Mouse (Mus musculus) limb, embryonic 13.5 days (tissue): ENCODE results near the gene Hc. TPM values are rescaled to one million over a fixed set of nuclear protein-coding genes. Genes with fewer than 3 reads are reported as not detected.
A peak's percentile ranks its signal among the peaks of the same experiment; 100 is the strongest.

Source experiments
- ATAC-seq: fragments of 200-750 bp; cut with Nextera tagmentation; 2 replicates; pipeline ENCODE4 v1.8.0; 2017; ENCODE audit warnings: low read depth, moderate number of reproducible peaks, moderate TSS enrichment; ENCODE audit not compliant: low FRiP score
- H3K27ac ChIP-seq: fragments of 300-500 bp; sonication (generic); 2 replicates; pipeline ENCODE4 v1.5.1; 2015; ENCODE audit warnings: inconsistent platforms, mild to moderate bottlenecking, moderate library complexity
- H3K27me3 ChIP-seq: fragments of 300-500 bp; sonication (generic); 2 replicates; pipeline ENCODE4 v1.6.1; 2015; ENCODE audit warnings: mild to moderate bottlenecking, inconsistent platforms
- H3K36me3 ChIP-seq: fragments of 300-500 bp; sonication (generic); 2 replicates; pipeline ENCODE4 v1.6.1; 2015; ENCODE audit warnings: inconsistent platforms, mild to moderate bottlenecking, moderate library complexity
- H3K4me1 ChIP-seq: fragments of 300-500 bp; sonication (generic); 2 replicates; pipeline ENCODE4 v1.6.1; 2015; ENCODE audit warnings: inconsistent platforms
- H3K4me2 ChIP-seq: fragments of 300-500 bp; sonication (generic); replicated peaks from 2 replicates; pipeline ENCODE4 v1.6.1; 2015; ENCODE audit warnings: inconsistent platforms, mild to moderate bottlenecking, moderate library complexity
- H3K4me3 ChIP-seq: fragments of 300-500 bp; sonication (generic); 2 replicates; pipeline ENCODE4 v1.5.1; 2015; ENCODE audit warnings: moderate library complexity, mild to moderate bottlenecking, inconsistent platforms
- H3K9ac ChIP-seq: fragments of 300-500 bp; sonication (generic); 2 replicates; pipeline ENCODE4 v1.6.1; 2015; ENCODE audit warnings: mild to moderate bottlenecking, inconsistent platforms
- H3K9me3 ChIP-seq: fragments of 300-500 bp; sonication (generic); 2 replicates; pipeline ENCODE4 v1.6.1; 2016; ENCODE audit warnings: inconsistent platforms
- WGBS: fragments of 180-500 bp; shearing (Covaris S2); methylation state at CpG from one replicate; pipeline ENCODE4 v1.1.7; 2015; 5-methylcytosine and 5-hydroxymethylcytosine counted together
- polyA plus RNA-seq: library from polyadenylated mRNA; unstranded; fragments of >200 nt; fragmentation: Nextera tagmentation; extraction: Ambion mirVana; gene quantifications from 2 replicates; pipeline ENCODE4 v1.2.1, GENCODE M21; 2015

Hc gene
- polyA plus RNA-seq, 1 experiment from 2014 or later, result 0.10 TPM

DNA sequence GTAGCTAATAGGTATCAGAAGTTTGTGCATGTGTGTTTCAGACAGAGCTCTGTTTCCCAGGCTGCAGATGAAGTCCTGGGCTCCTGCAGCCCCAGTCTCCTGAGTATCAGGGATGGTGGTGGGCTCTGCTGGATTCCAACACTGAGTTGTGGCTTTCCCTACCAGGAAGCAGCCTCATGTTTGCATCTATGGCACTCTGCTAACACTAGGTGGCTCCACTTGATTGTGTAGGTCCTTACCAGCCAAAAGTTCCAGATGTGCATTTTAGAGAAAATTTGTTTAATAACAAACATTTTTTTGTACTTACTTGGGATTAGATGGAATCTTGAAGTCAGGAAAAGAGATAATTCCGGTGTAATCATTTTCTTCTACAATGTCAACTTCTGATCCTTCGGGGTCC, 16.3 kb downstream of the Hc start:
- Histone ChIP-seq H3K9ac (no peak overlapping the region), H3K4me2 (no peak overlapping the region), H3K4me1 (no peaks in the 10 kb centered on the region), H3K9me3 (peaks cover 4% of the 10 kb centered on the region; the same call in 1 of the 2 replicates), H3K36me3 (no peaks in the 10 kb centered on the region), H3K27ac (no peak overlapping the region), H3K27me3 (no peaks in the 10 kb centered on the region), H3K4me3 (no peak overlapping the region)
- 73% methylated on average over 2 of the region's 2 CpGs for WGBS
- no peak for ATAC-seq

DNA sequence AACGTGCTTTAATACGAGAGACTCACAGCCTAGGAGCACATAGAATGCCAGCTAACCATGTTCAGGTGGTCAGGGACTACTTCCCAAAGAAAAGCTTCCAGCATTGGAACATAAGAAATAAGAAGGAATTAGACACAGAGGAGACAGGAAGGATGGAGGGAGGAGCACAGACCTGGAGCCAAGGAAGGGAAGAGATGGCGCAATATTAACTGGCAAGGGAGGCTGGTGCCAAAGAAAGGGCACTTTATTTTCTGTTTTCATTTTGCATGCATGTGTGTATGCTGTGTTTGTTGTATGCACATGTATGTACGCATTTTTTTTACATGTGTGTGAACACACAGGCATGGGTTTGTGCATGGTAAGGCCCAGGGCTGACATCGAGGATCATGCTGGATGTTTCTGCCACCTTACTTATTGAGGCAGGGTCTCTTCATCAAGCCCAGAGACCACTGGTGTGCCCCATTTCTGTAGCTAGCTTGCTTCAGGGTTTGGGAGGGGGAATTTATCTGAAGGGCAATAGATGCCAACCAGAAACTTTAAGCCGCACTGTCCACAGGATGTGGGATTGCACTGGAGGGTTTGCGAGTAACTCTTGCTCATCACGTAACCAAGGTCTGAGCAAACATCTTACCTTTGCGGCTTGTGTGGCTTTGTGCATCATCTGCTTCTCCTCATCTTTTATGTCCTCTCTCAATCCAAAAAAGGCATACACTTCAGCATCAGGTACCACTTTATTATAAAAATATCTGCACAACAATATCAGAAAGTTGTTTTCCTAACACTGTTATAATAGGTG, 22.5 kb downstream of the Hc start:
- Histone ChIP-seq H3K4me3 (no peak overlapping the region), H3K27me3 (no peaks in the 10 kb centered on the region), H3K4me2 (no peak overlapping the region), H3K4me1 (no peaks in the 10 kb centered on the region), H3K36me3 (no peaks in the 10 kb centered on the region), H3K27ac (no peak overlapping the region), H3K9ac (no peak overlapping the region), H3K9me3 (peaks cover 4% of the 10 kb centered on the region; the same call in 1 of the 2 replicates)
- no peak for ATAC-seq
- 85% methylated on average over 9 of the region's 9 CpGs for WGBS

- 82% methylated on average over 3 of the region's 3 CpGs for WGBS
- no peak overlapping the region for H3K4me3 ChIP-seq
- H3K9ac ChIP-seq, result no peak overlapping the region
- ATAC-seq, result no peak
- H3K36me3 ChIP-seq, result no peaks in the 10 kb centered on the region
- no peaks in the 10 kb centered on the region for H3K27me3 ChIP-seq
- no peaks in the 10 kb centered on the region for H3K4me1 ChIP-seq
- H3K4me2 ChIP-seq, result no peak overlapping the region
- H3K27ac ChIP-seq, result no peak overlapping the region
- H3K9me3 ChIP-seq, result peaks cover 6% of the 10 kb centered on the region; the same call in 1 of the 2 replicates
Observed at GRCm38 (mm10) chr2:35024646-35025154, 36.5 kb downstream of the Hc start.

- H3K4me1 ChIP-seq, result no peaks in the 10 kb centered on the region
- no peak overlapping the region for H3K9ac ChIP-seq
- H3K36me3 ChIP-seq, result no peaks in the 10 kb centered on the region
- ATAC-seq, result no peak
- peaks cover 6% of the 10 kb centered on the region; the same call in 1 of the 2 replicates for H3K9me3 ChIP-seq
- WGBS, result 81% methylated on average over 5 of the region's 5 CpGs
- H3K27me3 ChIP-seq, result no peaks in the 10 kb centered on the region
- no peak overlapping the region for H3K4me2 ChIP-seq
- H3K4me3 ChIP-seq, result no peak overlapping the region
- no peak overlapping the region for H3K27ac ChIP-seq
Observed at GRCm38 (mm10) chr2:35021806-35022205, 39.4 kb downstream of the Hc start.

- 27% methylated on average over 6 of the region's 6 CpGs for WGBS
- Histone ChIP-seq H3K9me3 (no peaks in the 10 kb centered on the region), H3K4me3 (no peak overlapping the region), H3K9ac (no peak overlapping the region), H3K36me3 (no peaks in the 10 kb centered on the region), H3K27ac (no peak overlapping the region), H3K4me2 (no peak overlapping the region), H3K27me3 (0 out of 2 replicates have a peak, but pooled peaks cover 3% of the 10 kb centered on the region), H3K4me1 (no peaks in the 10 kb centered on the region)
- ATAC-seq, result no peak
Observed at GRCm38 (mm10) chr2:35015861-35016260, 45.4 kb downstream of the Hc start.

DNA sequence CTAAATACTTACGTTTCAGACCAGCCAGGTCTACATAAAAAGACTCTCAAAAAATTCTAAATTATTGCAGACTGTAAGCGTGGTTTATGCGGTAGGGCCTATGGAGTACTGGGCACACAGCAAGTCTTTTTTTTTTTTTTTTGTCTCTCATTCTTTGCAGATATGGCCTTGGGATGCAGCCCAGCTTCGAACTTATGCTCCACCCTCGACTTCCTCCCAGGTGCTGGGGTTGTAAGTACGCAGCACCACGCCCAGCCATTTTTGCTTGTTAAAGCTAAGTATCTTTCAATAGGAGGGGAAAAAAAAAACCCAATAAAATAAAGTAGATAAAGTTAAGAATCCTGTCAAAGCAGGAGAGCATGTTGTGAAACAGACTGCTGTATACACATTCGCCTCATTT, 49.6 kb downstream of the Hc start:
- H3K27ac ChIP-seq, result no peak overlapping the region
- ATAC-seq, result no peak

GRCm38 (mm10) chr2:34998956-34999355, 62.3 kb downstream of the Hc start:
- 83% methylated on average over 9 of the region's 9 CpGs for WGBS
- Histone ChIP-seq H3K36me3 (no peaks in the 10 kb centered on the region), H3K9me3 (no peaks in the 10 kb centered on the region), H3K4me2 (no peak overlapping the region), H3K4me3 (no peak overlapping the region), H3K9ac (no peak overlapping the region), H3K4me1 (peaks cover 2% of the 10 kb centered on the region), H3K27ac (no peak overlapping the region), H3K27me3 (no peaks in the 10 kb centered on the region)
- ATAC-seq, result no peak

More for the DNA sequence above, 49.6 kb downstream of the Hc start:
- Histone ChIP-seq H3K27me3 (0 out of 2 replicates have a peak, but pooled peaks cover 3% of the 10 kb centered on the region), H3K4me3 (no peak overlapping the region), H3K9me3 (no peaks in the 10 kb centered on the region), H3K4me2 (no peak overlapping the region), H3K4me1 (no peaks in the 10 kb centered on the region), H3K9ac (no peak overlapping the region), H3K36me3 (no peaks in the 10 kb centered on the region)
- WGBS, result 86% methylated on average over 8 of the region's 8 CpGs

DNA sequence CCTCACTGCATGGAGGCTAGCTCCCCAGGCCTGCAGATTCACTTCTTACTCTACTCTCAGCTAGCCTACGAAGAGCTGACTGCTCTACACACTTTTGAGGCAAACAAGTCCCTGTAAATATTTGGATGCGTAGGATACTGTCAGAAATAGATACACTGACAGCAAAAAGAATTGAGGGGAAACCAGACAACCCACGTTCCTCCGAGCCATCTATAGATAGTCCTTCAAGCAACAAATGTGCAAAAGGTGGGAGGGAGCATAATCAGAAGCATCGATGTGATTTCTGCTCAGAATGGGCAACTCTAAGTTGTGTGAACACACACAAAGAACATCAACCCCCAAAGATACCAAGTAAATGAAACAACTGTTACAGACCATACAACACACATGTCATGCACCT, 64.7 kb downstream of the Hc start:
- H3K27me3 ChIP-seq, result 0 out of 2 replicates have a peak, but pooled peaks cover 5% of the 10 kb centered on the region
- H3K4me1 ChIP-seq, result peaks cover 16% of the 10 kb centered on the region
- no peak for ATAC-seq
- H3K9me3 ChIP-seq, result no peaks in the 10 kb centered on the region
- no peaks in the 10 kb centered on the region for H3K36me3 ChIP-seq
- WGBS, result 91% methylated on average over 5 of the region's 5 CpGs
- no peak overlapping the region for H3K27ac ChIP-seq
- H3K9ac ChIP-seq, result no peak overlapping the region
- H3K4me3 ChIP-seq, result no peak overlapping the region
- H3K4me2 ChIP-seq, result no peak overlapping the region

- Histone ChIP-seq H3K27ac (no peak overlapping the region), H3K4me3 (no peak overlapping the region), H3K4me1 (peaks cover 19% of the 10 kb centered on the region), H3K36me3 (no peaks in the 10 kb centered on the region), H3K9me3 (no peaks in the 10 kb centered on the region), H3K4me2 (0 out of 2 replicates have a peak overlapping the region, but pooled peaks have one; percentile 21), H3K9ac (no peak overlapping the region), H3K27me3 (peaks cover 7% of the 10 kb centered on the region; the same call in 1 of the 2 replicates)
- 72% methylated on average over 5 of the region's 5 CpGs for WGBS
- no peak for ATAC-seq
Observed at GRCm38 (mm10) chr2:34993696-34994356, 67.4 kb downstream of the Hc start.

GRCm38 (mm10) chr2:34992729-34993695, 68.2 kb downstream of the Hc start:
- H3K27me3 ChIP-seq, result peaks cover 7% of the 10 kb centered on the region; the same call in 1 of the 2 replicates
- H3K4me2 ChIP-seq, result peak overlapping the region; percentile 39
- H3K4me1 ChIP-seq, result peaks cover 19% of the 10 kb centered on the region
- no peaks in the 10 kb centered on the region for H3K36me3 ChIP-seq
- H3K9me3 ChIP-seq, result no peaks in the 10 kb centered on the region
- 12% methylated on average over 9 of the region's 9 CpGs for WGBS
- ATAC-seq, result peak; percentile 61
- H3K4me3 ChIP-seq, result no peak overlapping the region
- peak overlapping the region; percentile 10; the same call in 1 of the 2 replicates for H3K27ac ChIP-seq
- no peak overlapping the region for H3K9ac ChIP-seq

DNA sequence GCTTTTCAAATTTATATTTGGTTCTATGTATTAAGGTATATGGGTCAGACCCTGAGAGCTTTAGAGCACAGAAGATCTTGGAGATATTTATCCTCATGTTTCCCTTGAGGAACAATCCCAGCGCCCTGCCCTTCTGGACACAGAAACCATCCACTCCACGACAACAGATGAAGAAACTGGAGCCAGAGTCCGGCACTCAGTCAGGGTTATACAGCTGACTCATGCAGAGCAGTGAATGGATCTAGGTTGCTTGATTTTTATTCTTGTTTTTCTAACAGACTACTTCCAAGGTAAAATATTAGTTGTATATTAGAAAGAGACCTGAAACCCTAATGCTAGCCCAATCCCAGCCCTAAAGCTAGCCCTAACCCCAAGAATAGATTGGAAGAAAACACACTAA, 69.3 kb downstream of the Hc start:
- 76% methylated on average over 3 of the region's 3 CpGs for WGBS
- no peak overlapping the region for H3K4me3 ChIP-seq

More for the DNA sequence above, 69.3 kb downstream of the Hc start:
- Histone ChIP-seq H3K27me3 (peaks cover 7% of the 10 kb centered on the region; the same call in 1 of the 2 replicates), H3K27ac (no peak overlapping the region), H3K4me1 (peaks cover 19% of the 10 kb centered on the region), H3K4me2 (no peak overlapping the region), H3K9me3 (no peaks in the 10 kb centered on the region), H3K36me3 (no peaks in the 10 kb centered on the region), H3K9ac (no peak overlapping the region)
- ATAC-seq, result no peak
